Mouse (Mus musculus) small intestine, adult 2 months (tissue): ENCODE data around the gene Hoxd8. TPM values are rescaled to one million over a fixed set of nuclear protein-coding genes. Genes with fewer than 3 reads are reported as not detected.

Experiments used
- H3K27ac ChIP-seq: fragments of 200-500 bp; 2 replicates; pipeline ENCODE4 v1.5.1; 2012; ENCODE audit warnings: low read depth, low read length, control low read depth, inconsistent platforms; ENCODE audit not compliant: insufficient read depth
- H3K27me3 ChIP-seq: fragments of 200-500 bp; 2 replicates; pipeline ENCODE4 v1.6.1; 2012; ENCODE audit warnings: mild to moderate bottlenecking, moderate library complexity, low read length, inconsistent platforms; ENCODE audit not compliant: control insufficient read depth, insufficient read depth
- H3K36me3 ChIP-seq: fragments of 200-500 bp; 2 replicates; pipeline ENCODE4 v1.6.1; 2012; ENCODE audit warnings: mild to moderate bottlenecking, low read length, control low read depth, inconsistent platforms; ENCODE audit not compliant: control insufficient read depth, insufficient read depth
- H3K4me1 ChIP-seq: fragments of 200-500 bp; 2 replicates; pipeline ENCODE4 v1.6.1; 2012; ENCODE audit warnings: low read length, inconsistent platforms, mixed read lengths; ENCODE audit not compliant: control insufficient read depth, insufficient read depth, insufficient read length
- H3K4me3 ChIP-seq: fragments of 200-500 bp; 2 replicates; pipeline ENCODE4 v1.5.1; 2012; ENCODE audit warnings: low read depth, mild to moderate bottlenecking, control low read depth, inconsistent platforms, low read length, moderate library complexity
- CTCF ChIP-seq: fragments of 200-500 bp; IDR thresholded peaks from 2 replicates; pipeline ENCODE4 v1.5.1; 2012; ENCODE audit warnings: low read depth, mild to moderate bottlenecking, control low read depth, inconsistent platforms, low read length, moderate library complexity, mixed read lengths; ENCODE audit not compliant: insufficient replicate concordance, insufficient read length; ENCODE audit errors: extremely low read depth
- POLR2A ChIP-seq: fragments of 200-500 bp; IDR thresholded peaks from 2 replicates; pipeline ENCODE4 v1.6.1; 2012; ENCODE audit warnings: low read depth, mild to moderate bottlenecking, control low read depth, inconsistent platforms, low read length, moderate library complexity
- WGBS: fragments of 180-500 bp; shearing (Covaris S2); methylation state at CpG from one replicate; pipeline ENCODE4 v1.1.7; 2018; 5-methylcytosine and 5-hydroxymethylcytosine counted together
- polyA plus RNA-seq: library from polyadenylated mRNA; depleted of rRNA; stranded (reverse); fragments of >200 nt; gene quantifications from 2 replicates; pipeline ENCODE4 v1.2.3, GENCODE M21; 2012

Hoxd8 gene
- polyA plus RNA-seq, 1 experiment: 3.1 TPM

GRCm38 (mm10) chr2:74700546-74701112 is 3.8 kb upstream of the Hoxd8 start:
- H3K27ac ChIP-seq: no peak overlapping the region

DNA sequence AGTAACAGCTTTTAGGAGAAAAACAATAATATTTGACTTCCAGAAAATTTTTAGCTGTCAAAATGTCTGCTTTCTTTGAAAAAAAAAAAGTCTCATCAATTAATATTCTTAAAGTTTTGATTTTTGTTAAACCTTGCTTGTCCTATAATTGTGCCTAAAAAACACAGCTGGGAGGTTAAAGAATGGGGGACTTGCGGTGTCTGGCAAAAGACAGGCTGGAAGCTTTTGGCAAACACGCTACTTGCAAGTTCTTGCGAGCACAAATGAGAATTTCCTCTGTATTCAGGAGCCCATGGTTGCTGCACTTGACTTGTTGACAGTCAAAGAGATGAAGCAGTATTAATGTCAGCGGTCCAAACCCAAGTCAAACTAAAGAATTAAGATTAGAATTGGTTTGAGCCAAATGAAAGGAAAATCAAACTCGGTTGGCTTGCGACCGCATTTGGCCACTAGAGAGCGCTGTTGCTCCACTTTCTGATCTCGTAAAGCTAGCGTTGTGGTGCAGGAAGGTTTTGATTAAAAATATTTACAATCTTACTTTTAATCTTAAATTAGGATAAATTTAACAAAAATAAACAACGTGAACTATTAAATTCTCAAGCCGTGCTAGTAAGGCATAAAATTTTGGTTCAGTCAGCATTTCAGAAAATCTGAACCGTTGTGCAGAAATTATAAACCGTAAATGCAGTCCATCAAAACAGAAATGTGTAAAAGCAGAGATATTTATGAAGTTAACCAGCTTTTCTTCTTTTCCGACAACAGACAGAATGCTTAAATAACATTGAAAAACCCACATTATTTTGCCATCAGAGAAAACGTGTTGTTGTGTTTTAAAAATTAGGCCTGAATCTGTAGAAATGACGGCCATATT is 2.2 kb upstream of the Hoxd8 start:
- H3K27ac ChIP-seq: no peak overlapping the region
- TF ChIP-seq POLR2A (no peak), CTCF (peak; percentile 86; the same call in 1 of the 2 replicates)
- H3K4me3 ChIP-seq: no peak overlapping the region
- no peaks in the 10 kb centered on the region for H3K36me3 ChIP-seq
- peaks cover 11% of the 10 kb centered on the region for H3K4me1 ChIP-seq
- peaks cover 82% of the 10 kb centered on the region for H3K27me3 ChIP-seq
- WGBS: 17% methylated on average over 17 of the region's 17 CpGs

More at GRCm38 (mm10) chr2:74700546-74701112, 3.8 kb upstream of the Hoxd8 start:
- no peaks in the 10 kb centered on the region for H3K36me3 ChIP-seq
- peaks cover 86% of the 10 kb centered on the region for H3K27me3 ChIP-seq
- peaks cover 11% of the 10 kb centered on the region for H3K4me1 ChIP-seq
- H3K4me3 ChIP-seq: no peak overlapping the region
- WGBS: 10% methylated on average over 22 of the region's 22 CpGs
- TF ChIP-seq CTCF (no peak; the same call in 1 of the 2 replicates), POLR2A (no peak)

DNA sequence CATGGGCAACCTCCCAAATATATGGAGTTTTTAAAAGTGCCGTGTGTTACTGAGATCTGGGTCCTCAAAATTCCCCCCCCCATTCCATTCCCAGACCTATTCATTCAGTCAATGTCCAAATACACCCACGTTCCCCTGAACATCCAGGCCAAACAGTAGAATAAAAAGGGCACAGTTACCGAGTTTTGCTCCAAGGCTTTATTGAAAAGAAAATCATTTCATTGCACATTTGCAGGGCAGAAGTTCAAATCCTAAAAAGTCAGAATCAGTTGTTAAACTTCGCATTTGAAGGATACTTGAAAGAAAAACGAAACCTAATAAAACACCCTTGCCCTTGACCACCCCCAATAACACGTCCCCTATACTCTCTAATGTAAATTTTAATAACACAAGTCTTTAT is 1.6 kb upstream of the Hoxd8 start:
- Histone ChIP-seq H3K27me3 (peaks cover 79% of the 10 kb centered on the region), H3K36me3 (no peaks in the 10 kb centered on the region), H3K4me1 (peaks cover 10% of the 10 kb centered on the region), H3K4me3 (no peak overlapping the region), H3K27ac (no peak overlapping the region)
- 36% methylated on average over 6 of the region's 6 CpGs for WGBS
- TF ChIP-seq POLR2A (no peak), CTCF (no peak)

GRCm38 (mm10) chr2:74703317-74703716 is 1.1 kb upstream of the Hoxd8 start:
- H3K27me3 ChIP-seq: peaks cover 76% of the 10 kb centered on the region
- no peak overlapping the region for H3K27ac ChIP-seq
- WGBS: 26% methylated on average over 10 of the region's 10 CpGs
- H3K4me3 ChIP-seq: no peak overlapping the region
- no peaks in the 10 kb centered on the region for H3K36me3 ChIP-seq
- H3K4me1 ChIP-seq: peaks cover 6% of the 10 kb centered on the region; the same call in 1 of the 2 replicates
- TF ChIP-seq CTCF (no peak), POLR2A (no peak)

- H3K4me3 ChIP-seq: no peak overlapping the region
- no peak overlapping the region for H3K27ac ChIP-seq
- H3K36me3 ChIP-seq: no peaks in the 10 kb centered on the region
- peaks cover 76% of the 10 kb centered on the region for H3K27me3 ChIP-seq
- no peak for TF ChIP-seq POLR2A
- no peak for TF ChIP-seq CTCF
- peaks cover 6% of the 10 kb centered on the region; the same call in 1 of the 2 replicates for H3K4me1 ChIP-seq
- 16% methylated on average over 26 of the region's 26 CpGs for WGBS
Measured at GRCm38 (mm10) chr2:74703720-74704392, 559 bp upstream of the Hoxd8 start.

DNA sequence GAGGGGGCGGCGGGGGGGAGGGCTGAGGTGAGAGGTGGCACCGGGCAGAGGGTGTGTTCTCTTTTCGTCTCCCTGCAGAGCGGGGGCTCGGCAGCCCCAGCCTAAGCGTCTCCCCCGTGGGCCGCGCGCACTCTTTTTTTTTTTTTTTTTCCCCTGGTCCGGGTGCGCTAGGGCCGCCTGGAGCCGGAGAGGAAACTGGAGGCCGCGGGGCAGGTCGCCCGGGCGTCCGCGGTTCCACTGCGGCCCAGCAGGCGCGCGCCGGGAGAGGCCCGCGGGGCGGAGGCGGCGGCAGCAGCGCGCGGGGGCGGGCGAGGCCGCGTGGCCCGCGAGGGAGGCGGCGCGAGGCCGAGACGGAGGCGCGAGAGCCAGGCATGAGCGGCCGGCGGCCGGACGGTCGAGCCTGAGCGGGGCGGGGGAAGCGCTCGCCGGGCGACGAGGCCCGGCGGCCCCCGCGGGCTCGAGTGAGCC is 618 bp downstream of the Hoxd8 start:
- Histone ChIP-seq H3K4me1 (peaks cover 6% of the 10 kb centered on the region; the same call in 1 of the 2 replicates), H3K27ac (no peak overlapping the region), H3K27me3 (peaks cover 70% of the 10 kb centered on the region), H3K36me3 (no peaks in the 10 kb centered on the region), H3K4me3 (peak overlapping the region; percentile 63)
- 3% methylated on average over 62 of the region's 66 CpGs for WGBS
- TF ChIP-seq POLR2A (no peak), CTCF (no peak)

DNA sequence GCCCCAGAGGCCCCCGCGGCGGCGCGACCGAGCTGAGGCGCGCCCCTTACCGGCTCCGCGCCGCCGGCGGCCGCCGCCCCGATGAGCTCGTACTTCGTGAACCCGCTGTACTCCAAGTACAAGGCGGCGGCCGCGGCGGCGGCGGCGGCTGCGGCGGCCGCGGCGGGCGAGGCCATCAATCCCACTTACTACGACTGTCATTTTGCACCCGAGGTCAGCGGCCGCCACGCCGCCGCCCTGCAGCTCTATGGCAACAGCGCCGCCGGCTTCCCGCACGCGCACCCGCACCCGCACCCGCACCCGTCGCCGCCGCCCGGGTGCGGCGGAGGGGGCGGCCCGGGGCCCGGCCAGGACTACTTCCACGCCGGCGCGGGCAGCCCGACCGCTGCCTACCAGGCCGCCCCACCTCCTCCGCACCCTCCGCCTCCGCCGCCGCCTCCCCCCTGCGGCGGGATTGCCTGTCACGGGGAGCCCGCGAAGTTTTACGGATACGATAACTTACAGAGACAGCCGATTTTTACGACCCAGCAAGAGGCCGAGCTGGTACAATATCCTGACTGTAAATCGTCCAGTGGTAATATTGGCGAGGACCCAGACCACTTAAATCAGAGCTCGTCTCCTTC is 1.2 kb downstream of the Hoxd8 start:
- peaks cover 6% of the 10 kb centered on the region; the same call in 1 of the 2 replicates for H3K4me1 ChIP-seq
- under 1% methylated on average over 84 of the region's 85 CpGs for WGBS
- no peak for TF ChIP-seq POLR2A
- TF ChIP-seq CTCF: no peak
- no peaks in the 10 kb centered on the region for H3K36me3 ChIP-seq
- H3K27me3 ChIP-seq: peaks cover 68% of the 10 kb centered on the region
- no peak overlapping the region for H3K27ac ChIP-seq
- H3K4me3 ChIP-seq: peak overlapping the region; percentile 63
